Mouse (Mus musculus): ENCODE data around the gene Lyve1. TPM values are rescaled to one million over a fixed set of nuclear protein-coding genes. Genes with fewer than 3 reads are reported as not detected.

The Lyve1 gene
- polyA plus RNA-seq, 1 experiment from 2014 or later = 360 TPM

- H3K4me2 ChIP-seq (replicated peaks; ENCODE audit: low read depth, low read length) = no peak overlapping the region
- no peak for DNase-seq (ENCODE audit: low spot score)
- no peaks in the 10 kb centered on the region for H3K27me3 ChIP-seq (replicated peaks; ENCODE audit: insufficient read depth, low read length)
- no peak overlapping the region for H3K4me3 ChIP-seq (ENCODE audit: low read depth, low read length)
- ATAC-seq = no peak
- WGBS = 88% methylated on average over 5 of the region's 5 CpGs
- no peak overlapping the region for H3K9ac ChIP-seq (replicated peaks; ENCODE audit: low read depth)
- H3K4me1 ChIP-seq (ENCODE audit: insufficient read depth, low read depth, low read length) = peaks cover 4% of the 10 kb centered on the region; the same call in 1 of the 2 replicates
- TF ChIP-seq EP300 (IDR thresholded peaks at IDR 0.05) (no peak), CTCF (IDR thresholded peaks at IDR 0.05) (no peak)
- no peaks in the 10 kb centered on the region for H3K9me3 ChIP-seq (ENCODE audit: low read length)
- H3K27ac ChIP-seq (ENCODE audit: low read length) = no peak overlapping the region
- no peaks in the 10 kb centered on the region for H3K36me3 ChIP-seq (ENCODE audit: insufficient read depth, low read length)
Measured at GRCm38 (mm10) chr7:110868807-110869206, 5.8 kb upstream of the Lyve1 start.

GRCm38 (mm10) chr7:110867116-110867515 lies 4.1 kb upstream of the Lyve1 start:
- Histone ChIP-seq H3K36me3 (ENCODE audit: insufficient read depth, low read length) (no peaks in the 10 kb centered on the region), H3K27me3 (replicated peaks; ENCODE audit: insufficient read depth, low read length) (no peaks in the 10 kb centered on the region), H3K4me3 (ENCODE audit: low read depth, low read length) (no peak overlapping the region), H3K4me2 (replicated peaks; ENCODE audit: low read depth, low read length) (no peak overlapping the region), H3K9me3 (ENCODE audit: low read length) (no peaks in the 10 kb centered on the region), H3K9ac (replicated peaks; ENCODE audit: low read depth) (no peak overlapping the region), H3K27ac (ENCODE audit: low read length) (no peak overlapping the region), H3K4me1 (ENCODE audit: insufficient read depth, low read depth, low read length) (peaks cover 4% of the 10 kb centered on the region; the same call in 1 of the 2 replicates)
- TF ChIP-seq EP300 (IDR thresholded peaks at IDR 0.05) (no peak), CTCF (IDR thresholded peaks at IDR 0.05) (no peak)
- ATAC-seq (no peak), DNase-seq (ENCODE audit: low spot score) (no peak)
- 87% methylated on average over 6 of the region's 6 CpGs for WGBS

- Histone ChIP-seq H3K9me3 (ENCODE audit: low read length) (no peaks in the 10 kb centered on the region), H3K4me2 (replicated peaks; ENCODE audit: low read depth, low read length) (no peak overlapping the region), H3K4me1 (ENCODE audit: insufficient read depth, low read depth, low read length) (peaks cover 4% of the 10 kb centered on the region; the same call in 1 of the 2 replicates), H3K9ac (replicated peaks; ENCODE audit: low read depth) (no peak overlapping the region), H3K27me3 (replicated peaks; ENCODE audit: insufficient read depth, low read length) (no peaks in the 10 kb centered on the region), H3K36me3 (ENCODE audit: insufficient read depth, low read length) (no peaks in the 10 kb centered on the region), H3K4me3 (ENCODE audit: low read depth, low read length) (no peak overlapping the region), H3K27ac (ENCODE audit: low read length) (no peak overlapping the region)
- TF ChIP-seq CTCF (IDR thresholded peaks at IDR 0.05) (no peak), EP300 (IDR thresholded peaks at IDR 0.05) (no peak)
- DNase-seq (ENCODE audit: low spot score) (no peak), ATAC-seq (no peak)
- WGBS = 52% methylated on average over 3 of the region's 3 CpGs
Measured at GRCm38 (mm10) chr7:110866021-110866420, 3.0 kb upstream of the Lyve1 start.

- Histone ChIP-seq H3K27ac (ENCODE audit: low read length) (no peak overlapping the region), H3K4me2 (replicated peaks; ENCODE audit: low read depth, low read length) (no peak overlapping the region), H3K4me1 (ENCODE audit: insufficient read depth, low read depth, low read length) (peaks cover 4% of the 10 kb centered on the region; the same call in 1 of the 2 replicates), H3K27me3 (replicated peaks; ENCODE audit: insufficient read depth, low read length) (no peaks in the 10 kb centered on the region), H3K36me3 (ENCODE audit: insufficient read depth, low read length) (no peaks in the 10 kb centered on the region), H3K9ac (replicated peaks; ENCODE audit: low read depth) (no peak overlapping the region), H3K9me3 (ENCODE audit: low read length) (no peaks in the 10 kb centered on the region), H3K4me3 (ENCODE audit: low read depth, low read length) (no peak overlapping the region)
- no peak for DNase-seq (ENCODE audit: low spot score)
- no peak for ATAC-seq
- no peak for TF ChIP-seq CTCF (IDR thresholded peaks at IDR 0.05)
- TF ChIP-seq EP300 (IDR thresholded peaks at IDR 0.05) = no peak
- WGBS = 51% methylated on average over 6 of the region's 6 CpGs
Measured at GRCm38 (mm10) chr7:110865570-110865969, 2.5 kb upstream of the Lyve1 start.

- H3K27ac ChIP-seq (ENCODE audit: low read length) = no peak overlapping the region; the same call in 1 of the 2 replicates
- ATAC-seq (no peak), DNase-seq (ENCODE audit: low spot score) (no peak)
- H3K36me3 ChIP-seq (ENCODE audit: insufficient read depth, low read length) = no peaks in the 10 kb centered on the region
- H3K27me3 ChIP-seq (replicated peaks; ENCODE audit: insufficient read depth, low read length) = no peaks in the 10 kb centered on the region
- H3K4me2 ChIP-seq (replicated peaks; ENCODE audit: low read depth, low read length) = peak overlapping the region; percentile 9; the same call in 1 of the 2 replicates
- no peak overlapping the region for H3K9ac ChIP-seq (replicated peaks; ENCODE audit: low read depth)
- TF ChIP-seq EP300 (IDR thresholded peaks at IDR 0.05) = no peak
- no peak for TF ChIP-seq CTCF (IDR thresholded peaks at IDR 0.05)
- H3K4me3 ChIP-seq (ENCODE audit: low read depth, low read length) = no peak overlapping the region
- WGBS = 25% methylated on average over 10 of the region's 10 CpGs
- no peaks in the 10 kb centered on the region for H3K9me3 ChIP-seq (ENCODE audit: low read length)
- peaks cover 4% of the 10 kb centered on the region; the same call in 1 of the 2 replicates for H3K4me1 ChIP-seq (ENCODE audit: insufficient read depth, low read depth, low read length)
Measured at GRCm38 (mm10) chr7:110865038-110865437, 2.0 kb upstream of the Lyve1 start.

- H3K4me1 ChIP-seq (ENCODE audit: insufficient read depth, low read depth, low read length) = peaks cover 11% of the 10 kb centered on the region; the same call in 1 of the 2 replicates
- 28% methylated on average over 5 of the region's 5 CpGs for WGBS
- peak overlapping the region; percentile 65 for H3K27ac ChIP-seq (ENCODE audit: low read length)
- peak; percentile 96 for TF ChIP-seq EP300 (IDR thresholded peaks at IDR 0.05)
- TF ChIP-seq CTCF (IDR thresholded peaks at IDR 0.05) = no peak
- no peak overlapping the region for H3K9ac ChIP-seq (replicated peaks; ENCODE audit: low read depth)
- peak; percentile 81 for DNase-seq (ENCODE audit: low spot score)
- H3K9me3 ChIP-seq (ENCODE audit: low read length) = no peaks in the 10 kb centered on the region
- H3K4me2 ChIP-seq (replicated peaks; ENCODE audit: low read depth, low read length) = peak overlapping the region; percentile 34
- no peaks in the 10 kb centered on the region for H3K27me3 ChIP-seq (replicated peaks; ENCODE audit: insufficient read depth, low read length)
- H3K36me3 ChIP-seq (ENCODE audit: insufficient read depth, low read length) = no peaks in the 10 kb centered on the region
- peak overlapping the region; percentile 9; the same call in 1 of the 2 replicates for H3K4me3 ChIP-seq (ENCODE audit: low read depth, low read length)
- peak; percentile 63 for ATAC-seq
Measured at GRCm38 (mm10) chr7:110860129-110860528, 2.9 kb downstream of the Lyve1 start.

GRCm38 (mm10) chr7:110855604-110856003 lies 7.4 kb downstream of the Lyve1 start:
- no peak overlapping the region for H3K4me3 ChIP-seq (ENCODE audit: low read depth, low read length)
- H3K27me3 ChIP-seq (replicated peaks; ENCODE audit: insufficient read depth, low read length) = no peaks in the 10 kb centered on the region
- peaks cover 8% of the 10 kb centered on the region; the same call in 1 of the 2 replicates for H3K4me1 ChIP-seq (ENCODE audit: insufficient read depth, low read depth, low read length)
- no peak overlapping the region for H3K4me2 ChIP-seq (replicated peaks; ENCODE audit: low read depth, low read length)
- H3K9ac ChIP-seq (replicated peaks; ENCODE audit: low read depth) = no peak overlapping the region
- ATAC-seq (no peak), DNase-seq (ENCODE audit: low spot score) (no peak)
- TF ChIP-seq EP300 (IDR thresholded peaks at IDR 0.05) (no peak), CTCF (IDR thresholded peaks at IDR 0.05) (no peak)
- 55% methylated on average over 1 of the region's 1 CpGs for WGBS
- H3K27ac ChIP-seq (ENCODE audit: low read length) = no peak overlapping the region
- H3K36me3 ChIP-seq (ENCODE audit: insufficient read depth, low read length) = no peaks in the 10 kb centered on the region
- H3K9me3 ChIP-seq (ENCODE audit: low read length) = no peaks in the 10 kb centered on the region
